Mouse (Mus musculus) embryonic fibroblast, embryonic 13.5 days (primary cell): ENCODE measurements around the gene Ccl5.

Experiments
- CTCF ChIP-seq: IDR thresholded peaks from 2 replicates; pipeline ENCODE4 v1.5.1; 2011; ENCODE audit warnings: mild to moderate bottlenecking, control low read depth, low read length, moderate library complexity, borderline replicate concordance; ENCODE audit not compliant: insufficient read depth
- POLR2A ChIP-seq: IDR thresholded peaks from 2 replicates; pipeline ENCODE4 v1.6.1; 2011; ENCODE audit warnings: low read depth, mild to moderate bottlenecking, control low read depth, low read length, moderate library complexity

GRCm38 (mm10) chr11:83563754-83564153 lies 33.4 kb upstream of the Ccl5 start:
- TF ChIP-seq POLR2A (no peak), CTCF (no peak)
